Mouse (Mus musculus) duodenum, adult 2 months (tissue): ENCODE data around the gene Olfm4. TPM values are rescaled to one million over a fixed set of nuclear protein-coding genes. Genes with fewer than 3 reads are reported as not detected.

ENCODE experiments used
- polyA plus RNA-seq: library from polyadenylated mRNA; depleted of rRNA; stranded (reverse); fragments of >200 nt; gene quantifications from 2 replicates; pipeline ENCODE4 v1.2.3, GENCODE M21; 2012; ENCODE audit warnings: low replicate concordance; rRNA removed

Gene Olfm4
- 100 and 138 TPM in 2 replicates for polyA plus RNA-seq

GRCm38 (mm10) chr14:79983781-79984180 is at the start of gene Olfm4:
Gene Olfm4 (plus strand): TSS chr14:79984081.

Other genes starting within 250 kb of the Olfm4 start
- gene Pcdh8, start 212.8 kb upstream of the Olfm4 start, polyA plus RNA-seq, result 0.56 and 1.2 TPM in 2 replicates